Mouse (Mus musculus): ENCODE data around the gene Sfmbt1. TPM values are rescaled to one million over a fixed set of nuclear protein-coding genes. Genes with fewer than 3 reads are reported as not detected.
A peak's percentile ranks its signal among the peaks of the same experiment; 100 is the strongest.

Sfmbt1 gene
- polyA plus RNA-seq, 1 experiment from 2014 or later = 17.1 TPM

DNA sequence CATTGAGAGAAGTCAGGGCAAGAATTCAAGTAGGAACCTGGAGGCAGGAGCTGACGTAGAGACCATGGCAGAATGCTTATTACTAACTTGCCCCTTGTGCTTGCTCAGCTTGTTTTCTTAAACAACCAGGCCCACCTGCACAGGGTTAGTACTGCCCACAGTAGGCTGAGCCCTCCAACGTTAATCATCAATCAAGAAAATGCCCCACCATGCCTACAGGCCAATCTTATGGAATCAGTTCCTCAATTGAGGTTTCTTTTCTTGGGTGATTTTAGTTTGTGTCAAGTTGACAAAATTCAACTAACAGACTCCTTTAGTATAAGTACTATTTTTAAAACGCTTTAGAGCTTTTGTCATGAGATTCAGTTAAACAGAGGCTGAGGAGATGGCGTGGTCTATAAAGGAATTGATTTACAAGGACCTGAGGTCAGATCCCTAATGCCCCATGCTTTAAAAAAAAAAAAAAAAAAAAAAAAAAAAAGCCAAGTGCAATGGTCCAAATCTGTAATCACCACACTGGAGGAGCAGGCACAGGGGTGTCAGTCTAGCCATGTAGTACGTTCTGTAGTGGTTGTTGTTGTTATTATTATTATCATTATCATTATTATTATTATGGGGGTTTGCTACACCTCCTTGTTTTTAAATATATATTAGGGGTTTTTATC lies 48.4 kb downstream of the Sfmbt1 start:
- Histone ChIP-seq H3K4me2 (no peak overlapping the region), H3K27me3 (replicated peaks) (no peaks in the 10 kb centered on the region), H3K27ac (no peak overlapping the region), H3K4me3 (no peak overlapping the region), H3K9me3 (replicated peaks) (no peaks in the 10 kb centered on the region), H3K4me1 (peaks cover 16% of the 10 kb centered on the region), H3K9ac (no peak overlapping the region), H3K36me3 (peaks cover 9% of the 10 kb centered on the region)
- ATAC-seq = no peak
- 69% methylated on average over 5 of the region's 5 CpGs for WGBS (ENCODE audit: insufficient replicate concordance)

GRCm38 (mm10) chr14:30784614-30785013 lies 70.0 kb downstream of the Sfmbt1 start:
- H3K4me3 ChIP-seq = no peak overlapping the region
- no peak overlapping the region for H3K27ac ChIP-seq
- ATAC-seq = no peak
- H3K4me1 ChIP-seq = no peaks in the 10 kb centered on the region
- no peak overlapping the region for H3K9ac ChIP-seq
- no peaks in the 10 kb centered on the region for H3K9me3 ChIP-seq (replicated peaks)
- no peaks in the 10 kb centered on the region for H3K27me3 ChIP-seq (replicated peaks)
- peaks cover 52% of the 10 kb centered on the region for H3K36me3 ChIP-seq
- no peak overlapping the region for H3K4me2 ChIP-seq
- 83% methylated on average over 6 of the region's 6 CpGs for WGBS (ENCODE audit: insufficient replicate concordance)

- H3K9me3 ChIP-seq (replicated peaks) = no peaks in the 10 kb centered on the region
- H3K4me1 ChIP-seq = peaks cover 7% of the 10 kb centered on the region; the same call in 1 of the 2 replicates
- H3K27ac ChIP-seq = no peak overlapping the region
- no peak overlapping the region for H3K4me2 ChIP-seq
- H3K9ac ChIP-seq = no peak overlapping the region
- H3K27me3 ChIP-seq (replicated peaks) = no peaks in the 10 kb centered on the region
- ATAC-seq = no peak
- H3K4me3 ChIP-seq = no peak overlapping the region
- H3K36me3 ChIP-seq = peaks cover 73% of the 10 kb centered on the region
- 52% methylated on average over 1 of the region's 1 CpGs for WGBS (ENCODE audit: insufficient replicate concordance)
Observed at GRCm38 (mm10) chr14:30789471-30789870, 74.8 kb downstream of the Sfmbt1 start.

- Histone ChIP-seq H3K9ac (no peak overlapping the region), H3K27ac (no peak overlapping the region), H3K4me3 (no peak overlapping the region), H3K4me2 (no peak overlapping the region), H3K36me3 (peaks cover 69% of the 10 kb centered on the region), H3K9me3 (replicated peaks) (no peaks in the 10 kb centered on the region), H3K27me3 (replicated peaks) (no peaks in the 10 kb centered on the region), H3K4me1 (peaks cover 7% of the 10 kb centered on the region; the same call in 1 of the 2 replicates)
- WGBS (ENCODE audit: insufficient replicate concordance) = 81% methylated on average over 3 of the region's 3 CpGs
- no peak for ATAC-seq
Observed at GRCm38 (mm10) chr14:30792871-30793270, 78.2 kb downstream of the Sfmbt1 start.

GRCm38 (mm10) chr14:30801756-30802155 lies 87.1 kb downstream of the Sfmbt1 start:
- H3K4me1 ChIP-seq = peaks cover 6% of the 10 kb centered on the region; the same call in 1 of the 2 replicates
- 82% methylated on average over 2 of the region's 2 CpGs for WGBS (ENCODE audit: insufficient replicate concordance)
- H3K27ac ChIP-seq = no peak overlapping the region
- no peak overlapping the region for H3K4me3 ChIP-seq
- no peak overlapping the region for H3K4me2 ChIP-seq
- no peak overlapping the region for H3K9ac ChIP-seq
- H3K36me3 ChIP-seq = peaks cover 61% of the 10 kb centered on the region
- ATAC-seq = no peak
- H3K9me3 ChIP-seq (replicated peaks) = no peaks in the 10 kb centered on the region
- no peaks in the 10 kb centered on the region for H3K27me3 ChIP-seq (replicated peaks)

DNA sequence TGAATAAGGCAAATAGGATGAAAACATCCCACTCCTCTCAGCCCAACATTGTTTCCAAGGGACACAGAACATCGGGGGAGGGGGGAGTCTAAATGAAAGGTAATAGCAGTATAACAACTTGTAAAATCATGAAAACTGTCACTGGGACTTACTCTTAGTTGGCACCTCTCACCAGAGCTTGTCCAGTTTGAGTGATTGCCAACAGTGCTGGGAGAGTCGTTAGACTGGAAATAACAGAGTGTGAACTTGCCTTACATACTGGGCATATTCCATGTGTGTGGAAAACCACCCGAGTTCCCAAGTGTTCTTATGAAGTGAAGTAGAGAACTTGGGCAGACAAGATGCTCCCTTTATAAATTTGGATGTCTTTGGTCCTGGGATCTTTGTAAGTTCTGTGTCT lies 106.5 kb downstream of the Sfmbt1 start:
- H3K4me1 ChIP-seq = peaks cover 9% of the 10 kb centered on the region
- 67% methylated on average over 3 of the region's 3 CpGs for WGBS (ENCODE audit: insufficient replicate concordance)
- ATAC-seq = no peak
- no peak overlapping the region for H3K4me2 ChIP-seq
- H3K9me3 ChIP-seq (replicated peaks) = no peaks in the 10 kb centered on the region
- H3K4me3 ChIP-seq = no peak overlapping the region
- H3K9ac ChIP-seq = no peak overlapping the region
- no peak overlapping the region for H3K27ac ChIP-seq
- no peaks in the 10 kb centered on the region for H3K27me3 ChIP-seq (replicated peaks)
- peaks cover 40% of the 10 kb centered on the region for H3K36me3 ChIP-seq

DNA sequence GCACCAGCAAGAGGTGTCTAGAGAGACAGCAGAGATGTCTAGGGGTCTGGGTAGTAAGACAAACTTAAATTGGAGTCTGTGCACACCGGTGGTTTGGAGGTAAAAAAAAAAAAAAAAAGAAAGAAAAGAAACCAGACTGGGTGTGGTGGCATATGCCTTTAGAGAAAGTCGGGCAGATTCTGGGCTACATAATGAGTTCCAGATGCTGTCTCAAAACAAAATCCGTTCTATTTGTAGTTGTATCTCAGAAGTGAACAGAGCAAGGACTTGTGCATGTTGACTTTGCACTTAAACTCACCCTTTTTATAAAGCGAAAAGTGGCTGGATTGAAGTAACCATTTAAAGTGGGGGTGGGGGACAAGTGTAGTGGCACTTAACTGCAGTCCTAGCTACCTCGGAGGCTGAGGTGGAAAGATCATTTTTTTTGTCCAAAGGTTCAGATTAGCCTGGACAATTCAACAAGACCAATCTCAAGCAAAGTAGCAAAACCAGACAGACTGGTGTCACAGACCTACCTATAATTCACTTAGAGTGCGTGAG lies 109.9 kb downstream of the Sfmbt1 start:
- Histone ChIP-seq H3K4me3 (no peak overlapping the region), H3K4me2 (no peak overlapping the region), H3K27ac (no peak overlapping the region), H3K9ac (no peak overlapping the region), H3K36me3 (peaks cover 10% of the 10 kb centered on the region), H3K9me3 (replicated peaks) (no peaks in the 10 kb centered on the region), H3K27me3 (replicated peaks) (no peaks in the 10 kb centered on the region), H3K4me1 (peaks cover 43% of the 10 kb centered on the region)
- WGBS (ENCODE audit: insufficient replicate concordance) = 65% methylated on average over 6 of the region's 6 CpGs
- no peak for ATAC-seq

DNA sequence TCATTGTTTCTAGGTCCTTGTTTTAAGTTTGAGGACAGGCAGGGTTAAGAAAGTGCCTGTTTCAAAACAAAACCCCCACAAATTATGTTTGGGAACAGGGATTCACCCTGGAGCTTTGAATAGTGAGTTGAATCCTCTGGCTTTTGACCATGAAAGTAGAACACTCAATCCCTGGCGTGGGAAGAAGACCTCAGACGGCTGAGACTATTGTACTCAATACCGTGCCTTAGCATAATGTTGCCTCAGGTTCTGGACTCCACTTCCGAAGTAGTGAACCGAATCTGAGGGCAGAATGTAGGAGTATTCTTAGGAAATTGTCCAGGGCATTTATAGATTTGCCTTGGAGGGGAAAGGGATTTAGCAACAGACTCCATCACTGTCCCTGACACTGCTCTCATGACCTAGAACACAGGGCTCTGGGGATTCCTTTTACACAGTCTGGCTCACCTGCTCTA lies 110.4 kb downstream of the Sfmbt1 start:
- peaks cover 48% of the 10 kb centered on the region for H3K4me1 ChIP-seq
- H3K36me3 ChIP-seq = peaks cover 5% of the 10 kb centered on the region
- 34% methylated on average over 5 of the region's 5 CpGs for WGBS (ENCODE audit: insufficient replicate concordance)
- H3K9ac ChIP-seq = no peak overlapping the region
- H3K4me2 ChIP-seq = peak overlapping the region; percentile 91
- H3K27me3 ChIP-seq (replicated peaks) = no peaks in the 10 kb centered on the region
- no peaks in the 10 kb centered on the region for H3K9me3 ChIP-seq (replicated peaks)
- peak overlapping the region; percentile 83 for H3K4me3 ChIP-seq
- ATAC-seq = no peak
- no peak overlapping the region for H3K27ac ChIP-seq

GRCm38 (mm10) chr14:30825476-30826131 lies 111.0 kb downstream of the Sfmbt1 start, which contains the start of gene Tmem110:
Gene Tmem110, plus strand, starts transcription at chr14:30825590.
- H3K4me3 ChIP-seq = peak within 1 kb of the TSS; percentile 83
- peaks cover 54% of the 10 kb centered on the region for H3K4me1 ChIP-seq
- WGBS (ENCODE audit: insufficient replicate concordance) = under 1% methylated on average over 63 of the region's 68 CpGs
- H3K9ac ChIP-seq = peak within 1 kb of the TSS; percentile 86
- H3K27me3 ChIP-seq (replicated peaks) = no peaks in the 10 kb centered on the region
- H3K4me2 ChIP-seq = peak within 1 kb of the TSS; percentile 91
- H3K9me3 ChIP-seq (replicated peaks) = no peaks in the 10 kb centered on the region
- peak; percentile 85 for ATAC-seq
- peak within 1 kb of the TSS; percentile 67 for H3K27ac ChIP-seq
- no peaks in the 10 kb centered on the region for H3K36me3 ChIP-seq

DNA sequence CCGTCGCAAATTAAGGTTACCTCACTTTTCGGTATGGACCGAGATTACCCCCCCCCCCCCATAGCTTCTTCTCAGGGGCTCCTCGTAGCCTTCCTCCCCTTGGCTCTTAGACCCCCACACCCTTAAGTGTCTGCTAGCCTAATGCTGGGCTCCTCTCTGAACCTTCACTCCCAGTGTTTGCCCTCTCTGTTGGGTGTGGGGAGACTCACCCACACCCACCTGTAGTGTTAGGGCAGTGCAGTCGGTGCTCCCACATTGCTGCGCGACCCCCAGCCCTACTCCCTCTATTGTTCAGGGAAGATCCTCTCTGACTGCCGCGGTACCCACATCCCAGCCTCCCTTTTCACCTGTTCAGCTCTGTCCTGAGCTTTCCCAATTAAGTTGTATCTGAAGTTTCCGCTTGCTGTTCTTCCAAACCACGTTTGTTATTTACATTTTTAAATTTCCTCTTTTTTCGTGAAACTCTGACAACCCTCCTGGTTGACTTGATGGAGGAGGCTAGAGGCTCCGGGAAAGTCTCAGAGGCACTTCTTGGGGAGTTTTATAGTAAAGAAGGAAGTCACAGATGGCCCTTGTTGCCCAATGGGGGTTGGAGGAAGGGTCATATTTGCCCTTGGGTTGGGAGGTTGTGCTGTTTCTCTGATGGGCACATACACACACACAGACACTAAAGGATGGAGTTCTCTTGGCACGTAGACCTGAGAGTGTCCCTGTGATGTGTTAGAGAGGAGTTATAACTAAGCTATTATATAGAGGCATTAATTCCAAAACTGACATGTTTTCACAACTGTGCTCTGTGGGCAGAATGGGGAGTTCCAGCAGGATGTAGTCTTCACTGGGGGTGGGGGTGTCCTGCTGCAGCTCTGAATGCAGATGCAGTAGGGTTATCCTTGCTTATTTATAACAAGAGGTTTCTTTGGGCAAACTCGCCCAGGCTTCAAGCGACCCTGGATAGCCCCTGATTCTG lies 111.8 kb downstream of the Sfmbt1 start:
- H3K27ac ChIP-seq = peak overlapping the region; percentile 67; the same call in 1 of the 2 replicates
- H3K36me3 ChIP-seq = no peaks in the 10 kb centered on the region
- ATAC-seq = no peak
- peak overlapping the region; percentile 91 for H3K4me2 ChIP-seq
- no peaks in the 10 kb centered on the region for H3K9me3 ChIP-seq (replicated peaks)
- peak overlapping the region; percentile 86 for H3K9ac ChIP-seq
- 18% methylated on average over 17 of the region's 17 CpGs for WGBS (ENCODE audit: insufficient replicate concordance)
- no peaks in the 10 kb centered on the region for H3K27me3 ChIP-seq (replicated peaks)
- H3K4me1 ChIP-seq = peaks cover 61% of the 10 kb centered on the region
- H3K4me3 ChIP-seq = peak overlapping the region; percentile 83

- H3K27ac ChIP-seq = peak overlapping the region; percentile 80
- peaks cover 67% of the 10 kb centered on the region for H3K4me1 ChIP-seq
- no peak overlapping the region for H3K4me3 ChIP-seq
- H3K36me3 ChIP-seq = no peaks in the 10 kb centered on the region
- ATAC-seq = no peak
- WGBS (ENCODE audit: insufficient replicate concordance) = 70% methylated on average over 4 of the region's 4 CpGs
- H3K9ac ChIP-seq = peak overlapping the region; percentile 86; the same call in 1 of the 2 replicates
- H3K27me3 ChIP-seq (replicated peaks) = no peaks in the 10 kb centered on the region
- H3K9me3 ChIP-seq (replicated peaks) = no peaks in the 10 kb centered on the region
- peak overlapping the region; percentile 91 for H3K4me2 ChIP-seq
Observed at GRCm38 (mm10) chr14:30827480-30827879, 112.8 kb downstream of the Sfmbt1 start.
